Mouse (Mus musculus): ENCODE measurements around the gene Lasp1.

GRCm38 (mm10) chr11:97826414-97826813, 27.6 kb downstream of the Lasp1 start:
- TF ChIP-seq GATA1 (IDR thresholded peaks at IDR 0.05; ENCODE audit: borderline replicate concordance, low read length) (no peak), FLI1 (IDR thresholded peaks at IDR 0.05; ENCODE audit: low read length) (no peak)

Measured in megakaryocyte, embryonic 14.5 days (primary cell).